Mouse (Mus musculus) stomach, postnatal 0 days (tissue): ENCODE results near the gene Ctnna3. TPM values are rescaled to one million over a fixed set of nuclear protein-coding genes. Genes with fewer than 3 reads are reported as not detected.

ENCODE experiments used
- ATAC-seq: fragments of 200-750 bp; cut with Nextera tagmentation; 2 replicates; pipeline ENCODE4 v1.8.0; 2017; ENCODE audit not compliant: low FRiP score, low TSS enrichment
- DNase-seq: peaks from one replicate; pipeline ENCODE4 v3.0.0-alpha.2; 2016; ENCODE audit warnings: low spot score
- H3K27ac ChIP-seq: fragments of 300-500 bp; sonication (generic); replicated peaks from 2 replicates; pipeline ENCODE4 v1.5.1; 2014; ENCODE audit warnings: mild to moderate bottlenecking, control low read depth
- H3K27me3 ChIP-seq: fragments of 300-500 bp; sonication (generic); 2 replicates; pipeline ENCODE4 v1.6.1; 2014; ENCODE audit warnings: low read length; ENCODE audit not compliant: control insufficient read depth, insufficient read depth
- H3K36me3 ChIP-seq: fragments of 300-500 bp; sonication (generic); 2 replicates; pipeline ENCODE4 v1.6.1; 2014; ENCODE audit warnings: low read length, mixed read lengths; ENCODE audit not compliant: control insufficient read depth, insufficient read depth
- H3K4me1 ChIP-seq: fragments of 300-500 bp; sonication (generic); replicated peaks from 2 replicates; pipeline ENCODE4 v1.6.1; 2014; ENCODE audit warnings: antibody characterized with exemption; ENCODE audit not compliant: control insufficient read depth, insufficient read depth
- H3K4me2 ChIP-seq: fragments of 300-500 bp; sonication (generic); replicated peaks from 2 replicates; pipeline ENCODE4 v1.6.1; 2014; ENCODE audit warnings: low read depth, mild to moderate bottlenecking, control low read depth, moderate library complexity
- H3K4me3 ChIP-seq: fragments of 300-500 bp; sonication (generic); 2 replicates; pipeline ENCODE4 v1.5.1; 2014; ENCODE audit warnings: low read depth, low read length, control low read depth
- H3K9ac ChIP-seq: fragments of 300-500 bp; sonication (generic); 2 replicates; pipeline ENCODE4 v1.6.1; 2014; ENCODE audit warnings: mild to moderate bottlenecking, low read length, control low read depth, mixed read lengths
- H3K9me3 ChIP-seq: fragments of 300-500 bp; sonication (generic); 2 replicates; pipeline ENCODE4 v1.6.1; 2016; ENCODE audit warnings: low read length; ENCODE audit not compliant: control insufficient read depth
- CTCF ChIP-seq: IDR thresholded peaks from 2 replicates; pipeline ENCODE4 v1.5.1; 2016; ENCODE audit warnings: antibody characterized with exemption, low read depth, mild to moderate bottlenecking, moderate library complexity
- EP300 ChIP-seq: optimal IDR thresholded peaks from 2 replicates; pipeline ENCODE3; 2016; ENCODE audit warnings: antibody characterized with exemption
- WGBS: fragments of 180-500 bp; shearing (Covaris S2); extraction: QIAGEN DNeasy Blood & Tissue Kit; methylation state at CpG from one replicate; pipeline ENCODE4 v1.1.7; 2014; 5-methylcytosine and 5-hydroxymethylcytosine counted together
- polyA plus RNA-seq: library from polyadenylated mRNA; unstranded; fragments of >200 nt; fragmentation: Nextera tagmentation; extraction: Ambion mirVana; gene quantifications from 2 replicates; pipeline ENCODE4 v1.2.1, GENCODE M21; 2015

Ctnna3 gene
- polyA plus RNA-seq, 1 experiment from 2014 or later, result 0.27 TPM

DNA sequence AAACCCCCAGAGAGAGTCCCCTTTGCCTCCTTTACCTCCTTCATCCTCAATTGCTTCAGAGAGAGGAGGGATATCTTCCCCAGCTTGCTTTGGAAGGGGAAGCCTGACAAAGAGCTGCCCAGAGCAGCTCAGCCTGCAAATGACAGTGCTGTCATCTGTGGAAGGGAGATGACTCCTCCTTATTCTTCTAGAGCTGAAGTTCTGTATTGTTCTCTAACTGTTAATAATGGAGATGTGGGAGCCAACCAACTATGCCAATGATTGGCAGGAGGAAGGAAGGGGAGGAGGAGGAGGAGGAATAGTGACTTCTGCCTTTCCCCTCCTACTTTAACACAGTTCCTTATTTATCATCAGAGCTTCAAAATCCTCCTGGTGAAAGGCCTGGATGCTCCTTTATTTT is 875.9 kb downstream of the Ctnna3 start:
- TF ChIP-seq EP300 (no peak), CTCF (no peak)
- Histone ChIP-seq H3K4me3 (no peak overlapping the region), H3K27ac (no peak overlapping the region), H3K9ac (no peak overlapping the region), H3K4me1 (no peaks in the 10 kb centered on the region), H3K9me3 (no peaks in the 10 kb centered on the region), H3K4me2 (no peak overlapping the region), H3K27me3 (no peaks in the 10 kb centered on the region), H3K36me3 (no peaks in the 10 kb centered on the region)
- DNase-seq (no peak), ATAC-seq (no peak)

DNA sequence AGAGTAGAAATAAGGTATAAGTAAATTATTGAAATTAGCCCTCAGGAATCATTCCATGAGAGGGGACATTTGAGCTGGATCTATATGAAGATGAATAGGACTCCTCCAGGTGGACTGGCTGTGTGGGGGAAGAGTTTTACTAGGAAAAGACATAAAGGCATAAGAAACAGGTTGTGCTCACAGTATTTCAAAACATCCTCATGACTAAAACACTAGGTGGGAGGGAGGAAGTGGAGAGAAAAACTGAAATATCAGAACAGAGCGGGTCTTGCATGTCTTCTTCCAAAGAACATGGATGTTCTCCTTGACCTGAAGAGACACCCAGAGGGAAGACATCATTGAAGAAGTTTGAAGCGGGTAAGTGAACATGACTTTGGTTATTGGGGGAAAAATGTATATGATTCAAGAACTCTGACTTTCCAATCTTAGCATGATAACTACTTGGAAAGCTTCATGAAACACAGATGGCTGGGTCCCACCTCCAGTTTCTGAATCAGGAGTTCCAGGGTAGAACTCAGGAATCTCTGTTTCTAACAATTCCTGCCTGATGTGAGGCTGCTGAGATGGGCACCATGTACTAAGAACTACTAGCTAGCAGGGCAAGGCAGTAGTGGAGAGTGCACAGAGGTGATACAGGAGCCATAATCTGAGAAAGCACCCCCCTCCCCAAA is 881.9 kb downstream of the Ctnna3 start:
- DNase-seq, result no peak
- TF ChIP-seq EP300 (no peak), CTCF (no peak)
- no peak for ATAC-seq
- Histone ChIP-seq H3K36me3 (no peaks in the 10 kb centered on the region), H3K4me1 (no peaks in the 10 kb centered on the region), H3K4me2 (no peak overlapping the region), H3K27ac (no peak overlapping the region), H3K9ac (no peak overlapping the region), H3K27me3 (no peaks in the 10 kb centered on the region), H3K4me3 (no peak overlapping the region), H3K9me3 (no peaks in the 10 kb centered on the region)
- WGBS, result 86% methylated on average over 2 of the region's 2 CpGs

DNA sequence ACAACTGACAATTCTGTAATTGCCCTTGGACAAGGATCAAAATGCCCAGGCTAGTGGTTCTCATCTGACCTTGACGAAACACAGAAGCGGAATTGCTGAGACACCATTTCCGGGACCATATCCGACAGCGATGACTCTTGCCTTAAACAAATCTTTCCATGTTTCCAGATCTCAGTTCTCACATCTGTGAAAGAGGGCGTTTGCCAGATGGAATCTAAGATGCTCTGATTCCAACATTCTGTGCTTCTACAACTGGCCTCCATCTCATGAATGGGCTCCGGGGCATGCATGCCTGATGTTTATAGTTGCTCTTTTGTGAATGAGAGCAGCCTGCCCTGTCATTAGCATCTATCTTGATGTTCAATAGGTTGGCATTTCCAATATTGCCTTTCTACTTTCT is 890.4 kb downstream of the Ctnna3 start:
- H3K4me2 ChIP-seq, result no peak overlapping the region
- no peak overlapping the region for H3K9ac ChIP-seq
- DNase-seq (no peak), ATAC-seq (no peak)
- H3K27me3 ChIP-seq, result no peaks in the 10 kb centered on the region
- no peak for TF ChIP-seq CTCF
- no peak for TF ChIP-seq EP300
- 78% methylated on average over 7 of the region's 7 CpGs for WGBS
- no peak overlapping the region for H3K27ac ChIP-seq
- H3K4me1 ChIP-seq, result no peaks in the 10 kb centered on the region
- no peaks in the 10 kb centered on the region for H3K36me3 ChIP-seq
- H3K9me3 ChIP-seq, result no peaks in the 10 kb centered on the region
- no peak overlapping the region for H3K4me3 ChIP-seq

DNA sequence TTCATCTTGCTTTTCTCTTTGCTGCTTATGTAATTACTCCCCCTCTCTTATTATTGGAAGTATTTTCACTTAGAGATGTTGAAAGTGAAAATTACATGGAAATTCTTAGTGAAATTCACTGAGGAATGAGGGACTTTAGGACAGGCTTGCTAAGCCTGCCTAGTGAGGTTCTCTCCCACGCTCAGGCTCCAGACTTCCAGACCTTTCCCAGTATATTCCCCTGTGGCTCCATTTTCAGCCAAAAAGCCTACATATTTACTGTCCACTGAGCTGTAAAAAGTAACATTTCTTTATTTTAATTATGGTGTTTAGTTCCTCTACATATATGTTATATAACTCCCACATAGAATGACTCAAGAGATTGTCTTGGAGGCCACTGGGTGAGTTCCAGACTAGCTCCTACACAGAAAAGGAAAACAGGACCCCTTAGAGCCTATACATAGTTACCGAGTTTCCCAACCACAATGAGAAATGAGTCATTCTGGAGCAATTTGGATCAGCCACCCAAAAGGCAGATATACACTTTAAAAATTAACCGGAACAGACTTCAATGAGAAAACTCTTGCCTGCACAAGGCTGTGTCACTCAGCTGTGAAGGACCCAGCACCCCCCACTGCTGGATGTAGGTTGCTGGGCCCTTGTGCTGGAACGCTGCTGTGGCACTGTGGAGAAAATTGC is 912.9 kb downstream of the Ctnna3 start:
- DNase-seq (no peak), ATAC-seq (no peak)
- no peaks in the 10 kb centered on the region for H3K4me1 ChIP-seq
- no peak overlapping the region for H3K4me2 ChIP-seq
- no peaks in the 10 kb centered on the region for H3K27me3 ChIP-seq
- TF ChIP-seq CTCF (no peak), EP300 (no peak)
- H3K9ac ChIP-seq, result no peak overlapping the region
- 67% methylated on average over 4 of the region's 4 CpGs for WGBS
- no peak overlapping the region for H3K4me3 ChIP-seq
- H3K36me3 ChIP-seq, result no peaks in the 10 kb centered on the region
- H3K9me3 ChIP-seq, result no peaks in the 10 kb centered on the region
- H3K27ac ChIP-seq, result no peak overlapping the region

DNA sequence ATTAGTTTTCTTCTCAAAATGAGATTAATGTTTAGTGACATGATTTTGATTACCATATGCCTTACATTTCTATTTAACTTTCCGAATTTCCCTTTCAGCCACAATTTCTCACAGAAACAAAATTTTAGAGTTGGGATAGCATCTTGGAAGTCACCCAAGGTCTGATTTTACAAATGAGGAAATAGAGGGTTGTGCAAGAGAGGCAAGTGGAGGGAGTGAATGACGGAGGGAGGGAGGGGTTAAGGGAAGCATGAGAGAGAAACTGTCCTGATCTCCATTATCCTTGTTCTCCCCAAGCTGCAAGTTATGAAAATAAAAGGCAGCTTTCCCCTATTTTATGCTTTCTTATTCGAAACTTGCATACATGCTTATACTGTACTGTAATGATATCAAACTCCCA is 943.4 kb downstream of the Ctnna3 start:
- Histone ChIP-seq H3K4me2 (no peak overlapping the region), H3K4me3 (no peak overlapping the region), H3K36me3 (no peaks in the 10 kb centered on the region), H3K9ac (no peak overlapping the region), H3K27me3 (no peaks in the 10 kb centered on the region), H3K27ac (no peak overlapping the region), H3K9me3 (no peaks in the 10 kb centered on the region), H3K4me1 (no peaks in the 10 kb centered on the region)
- ATAC-seq (no peak), DNase-seq (no peak)
- TF ChIP-seq EP300 (no peak), CTCF (no peak)
- 69% methylated on average over 3 of the region's 3 CpGs for WGBS

DNA sequence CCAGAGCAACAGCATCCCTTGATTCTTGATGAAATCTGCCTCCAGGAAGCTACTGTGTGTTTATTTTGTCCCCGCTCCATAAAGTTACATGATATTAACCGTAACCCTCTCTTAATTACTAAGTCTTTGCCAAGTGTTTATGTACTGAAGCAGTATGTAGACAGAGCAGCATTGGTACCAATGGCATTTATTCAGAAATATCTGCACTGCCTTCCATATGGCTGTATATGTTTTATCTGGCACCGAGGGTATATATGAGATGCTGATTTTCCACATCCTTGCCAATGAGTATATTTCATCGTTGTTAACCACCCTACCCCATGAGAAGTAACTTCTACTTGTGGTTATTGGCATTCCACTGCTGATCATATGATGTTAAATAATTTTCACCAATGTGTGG is 947.9 kb downstream of the Ctnna3 start:
- Histone ChIP-seq H3K36me3 (no peaks in the 10 kb centered on the region), H3K9ac (no peak overlapping the region), H3K4me3 (no peak overlapping the region), H3K27ac (no peak overlapping the region), H3K27me3 (no peaks in the 10 kb centered on the region), H3K4me1 (no peaks in the 10 kb centered on the region), H3K9me3 (no peaks in the 10 kb centered on the region), H3K4me2 (no peak overlapping the region)
- DNase-seq, result no peak
- no peak for ATAC-seq
- 82% methylated on average over 4 of the region's 4 CpGs for WGBS
- TF ChIP-seq EP300 (no peak), CTCF (no peak)
